Mouse (Mus musculus): ENCODE measurements around the gene Pglyrp2.

- TF ChIP-seq POLR2A (IDR thresholded peaks at IDR 0.05; ENCODE audit: borderline replicate concordance, extremely low read depth, low read depth, low read length): no peak
- TF ChIP-seq CTCF (IDR thresholded peaks at IDR 0.05; ENCODE audit: insufficient read depth, low read length): no peak
These were observed at the start of gene Pglyrp2 for GRCm38 (mm10) chr17:32424034-32424433.
